Mouse (Mus musculus) neural tube, embryonic 15.5 days (tissue): ENCODE measurements around the gene Lrrc38. TPM values are rescaled to one million over a fixed set of nuclear protein-coding genes. Genes with fewer than 3 reads are reported as not detected.
A peak's percentile ranks its signal among the peaks of the same experiment; 100 is the strongest.

Experiments
- ATAC-seq: fragments of 200-750 bp; cut with Nextera tagmentation; 2 replicates; pipeline ENCODE4 v1.8.0; 2017; ENCODE audit warnings: mild to moderate bottlenecking, moderate TSS enrichment, moderate library complexity; ENCODE audit not compliant: low FRiP score
- H3K27ac ChIP-seq: fragments of 300-500 bp; sonication (generic); replicated peaks from 2 replicates; pipeline ENCODE4 v1.5.1; 2015; ENCODE audit warnings: mild to moderate bottlenecking, inconsistent platforms
- H3K27me3 ChIP-seq: fragments of 300-500 bp; sonication (generic); replicated peaks from 2 replicates; pipeline ENCODE4 v1.6.1; 2015; ENCODE audit warnings: inconsistent platforms
- H3K36me3 ChIP-seq: fragments of 300-500 bp; sonication (generic); 2 replicates; pipeline ENCODE4 v1.6.1; 2015; ENCODE audit warnings: inconsistent platforms
- H3K4me1 ChIP-seq: fragments of 300-500 bp; sonication (generic); 2 replicates; pipeline ENCODE4 v1.6.1; 2015; ENCODE audit warnings: inconsistent platforms
- H3K4me2 ChIP-seq: fragments of 300-500 bp; sonication (generic); 2 replicates; pipeline ENCODE4 v1.6.1; 2015; ENCODE audit warnings: inconsistent platforms, mild to moderate bottlenecking, moderate library complexity
- H3K4me3 ChIP-seq: fragments of 300-500 bp; sonication (generic); replicated peaks from 2 replicates; pipeline ENCODE4 v1.5.1; 2015; ENCODE audit warnings: mild to moderate bottlenecking, inconsistent platforms
- H3K9ac ChIP-seq: fragments of 300-500 bp; sonication (generic); replicated peaks from 2 replicates; pipeline ENCODE4 v1.6.1; 2015; ENCODE audit warnings: mild to moderate bottlenecking, inconsistent platforms
- H3K9me3 ChIP-seq: fragments of 300-500 bp; sonication (generic); replicated peaks from 2 replicates; pipeline ENCODE4 v1.6.1; 2016; ENCODE audit warnings: inconsistent platforms
- WGBS: fragments of 180-500 bp; shearing (Covaris S2); methylation state at CpG from one replicate; pipeline ENCODE4 v1.1.7; 2015; ENCODE audit warnings: mixed read lengths; 5-methylcytosine and 5-hydroxymethylcytosine counted together
- polyA plus RNA-seq: library from polyadenylated mRNA; unstranded; fragments of >200 nt; fragmentation: Nextera tagmentation; extraction: Ambion mirVana; gene quantifications from 2 replicates; pipeline ENCODE4 v1.2.1, GENCODE M21; 2015

Lrrc38 gene
- polyA plus RNA-seq, 1 experiment from 2014 or later: 0.70 TPM

GRCm38 (mm10) chr4:143350047-143351015 is 774 bp downstream of the Lrrc38 start:
- Histone ChIP-seq H3K9ac (peak overlapping the region; percentile 58), H3K27me3 (peaks cover 49% of the 10 kb centered on the region), H3K9me3 (no peaks in the 10 kb centered on the region), H3K27ac (no peak overlapping the region), H3K36me3 (no peaks in the 10 kb centered on the region), H3K4me1 (peaks cover 20% of the 10 kb centered on the region), H3K4me3 (peak overlapping the region; percentile 52), H3K4me2 (peak overlapping the region; percentile 100)
- WGBS: 3% methylated on average over 72 of the region's 72 CpGs
- ATAC-seq: peak; percentile 72

- 84% methylated on average over 4 of the region's 4 CpGs for WGBS
- peaks cover 20% of the 10 kb centered on the region for H3K4me1 ChIP-seq
Observed at GRCm38 (mm10) chr4:143352301-143352700, 2.7 kb downstream of the Lrrc38 start.

GRCm38 (mm10) chr4:143361520-143361919 is 12.0 kb downstream of the Lrrc38 start:
- Histone ChIP-seq H3K27ac (no peak overlapping the region), H3K4me3 (no peak overlapping the region), H3K4me1 (peaks cover 5% of the 10 kb centered on the region; the same call in 1 of the 2 replicates), H3K9me3 (no peaks in the 10 kb centered on the region), H3K9ac (no peak overlapping the region), H3K36me3 (no peaks in the 10 kb centered on the region), H3K4me2 (no peak overlapping the region), H3K27me3 (no peaks in the 10 kb centered on the region)
- WGBS: 44% methylated on average over 10 of the region's 10 CpGs
- ATAC-seq: no peak

More at GRCm38 (mm10) chr4:143352301-143352700, 2.7 kb downstream of the Lrrc38 start:
- H3K36me3 ChIP-seq: no peaks in the 10 kb centered on the region
- H3K4me2 ChIP-seq: no peak overlapping the region
- no peaks in the 10 kb centered on the region for H3K9me3 ChIP-seq
- no peak overlapping the region for H3K27ac ChIP-seq
- ATAC-seq: no peak
- H3K9ac ChIP-seq: no peak overlapping the region
- H3K27me3 ChIP-seq: peaks cover 49% of the 10 kb centered on the region
- H3K4me3 ChIP-seq: no peak overlapping the region

- Histone ChIP-seq H3K27ac (no peak overlapping the region), H3K9me3 (no peaks in the 10 kb centered on the region), H3K27me3 (no peaks in the 10 kb centered on the region), H3K36me3 (no peaks in the 10 kb centered on the region), H3K4me2 (peak overlapping the region; percentile 19; the same call in 1 of the 2 replicates), H3K4me1 (peaks cover 7% of the 10 kb centered on the region; the same call in 1 of the 2 replicates), H3K9ac (no peak overlapping the region), H3K4me3 (no peak overlapping the region)
- peak; percentile 61; the same call in 1 of the 2 replicates for ATAC-seq
- WGBS: 30% methylated on average over 15 of the region's 15 CpGs
Observed at GRCm38 (mm10) chr4:143366415-143367041, 17.0 kb downstream of the Lrrc38 start.

- peak overlapping the region; percentile 54 for H3K27ac ChIP-seq
Observed at GRCm38 (mm10) chr4:143379480-143379879, 29.9 kb downstream of the Lrrc38 start.

GRCm38 (mm10) chr4:143379931-143380715 is 30.6 kb downstream of the Lrrc38 start:
- H3K9me3 ChIP-seq: no peaks in the 10 kb centered on the region
- WGBS: 9% methylated on average over 15 of the region's 15 CpGs
- H3K4me2 ChIP-seq: peak overlapping the region; percentile 37
- no peak overlapping the region for H3K9ac ChIP-seq
- H3K4me1 ChIP-seq: peaks cover 17% of the 10 kb centered on the region
- no peaks in the 10 kb centered on the region for H3K36me3 ChIP-seq
- ATAC-seq: peak; percentile 64
- H3K27me3 ChIP-seq: no peaks in the 10 kb centered on the region
- peak overlapping the region; percentile 54 for H3K27ac ChIP-seq
- no peak overlapping the region for H3K4me3 ChIP-seq

More at GRCm38 (mm10) chr4:143379480-143379879, 29.9 kb downstream of the Lrrc38 start:
- H3K9me3 ChIP-seq: no peaks in the 10 kb centered on the region
- no peak overlapping the region for H3K4me3 ChIP-seq
- ATAC-seq: peak; percentile 54
- peaks cover 17% of the 10 kb centered on the region for H3K4me1 ChIP-seq
- WGBS: 10% methylated on average over 7 of the region's 7 CpGs
- no peaks in the 10 kb centered on the region for H3K36me3 ChIP-seq
- H3K4me2 ChIP-seq: peak overlapping the region; percentile 37
- no peak overlapping the region for H3K9ac ChIP-seq
- H3K27me3 ChIP-seq: no peaks in the 10 kb centered on the region

GRCm38 (mm10) chr4:143380716-143381004 is 31.1 kb downstream of the Lrrc38 start:
- peak overlapping the region; percentile 37; the same call in 1 of the 2 replicates for H3K4me2 ChIP-seq
- no peaks in the 10 kb centered on the region for H3K27me3 ChIP-seq
- H3K36me3 ChIP-seq: no peaks in the 10 kb centered on the region
- ATAC-seq: no peak
- peaks cover 17% of the 10 kb centered on the region for H3K4me1 ChIP-seq
- H3K9ac ChIP-seq: no peak overlapping the region
- H3K4me3 ChIP-seq: no peak overlapping the region
- no peak overlapping the region for H3K27ac ChIP-seq
- WGBS: under 1% methylated on average over 5 of the region's 5 CpGs
- no peaks in the 10 kb centered on the region for H3K9me3 ChIP-seq

- H3K4me1 ChIP-seq: peaks cover 17% of the 10 kb centered on the region
- no peak for ATAC-seq
- no peaks in the 10 kb centered on the region for H3K36me3 ChIP-seq
- H3K9me3 ChIP-seq: no peaks in the 10 kb centered on the region
- 33% methylated on average over 3 of the region's 3 CpGs for WGBS
- no peak overlapping the region for H3K27ac ChIP-seq
- no peak overlapping the region for H3K4me3 ChIP-seq
- H3K9ac ChIP-seq: no peak overlapping the region
- H3K4me2 ChIP-seq: no peak overlapping the region
- H3K27me3 ChIP-seq: no peaks in the 10 kb centered on the region
Observed at GRCm38 (mm10) chr4:143382163-143382562, 32.6 kb downstream of the Lrrc38 start.

DNA sequence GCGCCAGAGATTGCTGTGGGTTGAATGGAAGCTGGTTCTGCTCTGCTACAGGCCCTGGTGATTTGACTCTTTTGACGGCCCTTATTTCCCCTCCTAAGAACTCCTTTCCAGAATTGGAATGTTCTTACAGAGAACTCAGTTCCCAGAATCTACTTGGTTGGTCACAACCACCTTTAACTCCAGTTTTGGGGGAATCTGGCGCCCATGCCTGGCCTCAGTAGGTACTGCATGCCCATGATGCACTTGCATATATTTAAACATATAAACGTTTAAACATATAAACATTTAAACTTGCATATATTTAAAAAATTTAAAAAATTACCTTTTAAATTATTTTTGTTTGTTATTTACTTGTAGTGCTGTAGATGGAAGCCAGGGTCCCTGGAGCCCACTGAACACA is 34.1 kb downstream of the Lrrc38 start:
- Histone ChIP-seq H3K4me2 (no peak overlapping the region), H3K9ac (no peak overlapping the region), H3K27me3 (no peaks in the 10 kb centered on the region), H3K4me1 (peaks cover 17% of the 10 kb centered on the region), H3K4me3 (no peak overlapping the region), H3K27ac (no peak overlapping the region), H3K36me3 (no peaks in the 10 kb centered on the region), H3K9me3 (no peaks in the 10 kb centered on the region)
- ATAC-seq: no peak
- WGBS: 47% methylated on average over 4 of the region's 4 CpGs

GRCm38 (mm10) chr4:143388955-143389702 is 39.6 kb downstream of the Lrrc38 start:
- ATAC-seq: peak; percentile 90
- H3K27me3 ChIP-seq: no peaks in the 10 kb centered on the region
- H3K27ac ChIP-seq: no peak overlapping the region
- H3K4me2 ChIP-seq: peak overlapping the region; percentile 69
- 15% methylated on average over 28 of the region's 43 CpGs for whole genome bisulfite sequencing
- H3K9ac ChIP-seq: peak overlapping the region; percentile 30; the same call in 1 of the 2 replicates
- no peaks in the 10 kb centered on the region for H3K36me3 ChIP-seq
- H3K4me1 ChIP-seq: no peaks in the 10 kb centered on the region
- H3K4me3 ChIP-seq: peak overlapping the region; percentile 40
- H3K9me3 ChIP-seq: no peaks in the 10 kb centered on the region

GRCm38 (mm10) chr4:143394181-143394580 is 44.6 kb downstream of the Lrrc38 start, which contains the start of gene Pramel1:
Gene Pramel1 (plus strand): TSS chr4:143394428.
- no peak within 1 kb of the TSS for H3K4me3 ChIP-seq
- no peaks in the 10 kb centered on the region for H3K9me3 ChIP-seq
- H3K4me2 ChIP-seq: no peak within 1 kb of the TSS
- no peaks in the 10 kb centered on the region for H3K27me3 ChIP-seq
- no peak within 1 kb of the TSS for H3K9ac ChIP-seq
- no peaks in the 10 kb centered on the region for H3K4me1 ChIP-seq
- H3K27ac ChIP-seq: no peak within 1 kb of the TSS
- WGBS: 80% methylated on average over 26 of the region's 26 CpGs
- ATAC-seq: no peak
- no peaks in the 10 kb centered on the region for H3K36me3 ChIP-seq
